Mouse (Mus musculus): Measurements from ENCODE around the gene 4930470P17Rik.

DNA sequence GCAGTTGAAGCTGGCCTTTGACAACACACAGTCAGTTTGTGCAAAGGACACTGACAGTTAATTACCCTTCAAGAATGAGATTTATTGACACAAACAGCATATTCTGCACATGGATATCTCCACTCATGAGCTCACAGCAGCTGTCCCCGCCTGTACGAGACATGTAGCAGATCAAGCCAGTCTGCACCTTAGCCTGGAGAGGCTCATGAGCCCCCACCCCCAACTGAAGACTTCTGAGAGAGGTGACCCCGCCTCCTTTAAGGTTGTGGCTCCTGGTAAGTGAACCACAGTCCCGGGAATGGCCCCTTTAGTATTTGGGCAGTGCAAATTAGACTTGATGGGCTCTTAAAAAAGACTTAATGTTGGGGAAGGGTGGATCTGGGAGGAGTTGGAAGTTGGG, 56.1 kb downstream of the 4930470P17Rik start:
- TF ChIP-seq CTCF (IDR thresholded peaks at IDR 0.05; ENCODE audit: borderline replicate concordance, extremely low read depth, insufficient read depth, insufficient read length), result no peak
- no peak for TF ChIP-seq POLR2A (IDR thresholded peaks at IDR 0.05; ENCODE audit: borderline replicate concordance, extremely low read depth, insufficient read depth, insufficient read length, poor library complexity, severe bottlenecking)
